Mouse (Mus musculus) midbrain, postnatal 0 days (tissue): Measurements from ENCODE around the gene Olfr568. TPM values are rescaled to one million over a fixed set of nuclear protein-coding genes. Genes with fewer than 3 reads are reported as not detected.

Experiments used
- ATAC-seq: fragments of 200-750 bp; cut with Nextera tagmentation; 2 replicates; pipeline ENCODE4 v1.8.0; 2017; ENCODE audit warnings: moderate number of reproducible peaks, mild to moderate bottlenecking, moderate TSS enrichment, moderate library complexity; ENCODE audit not compliant: low FRiP score
- DNase-seq: peaks from one replicate; pipeline ENCODE4 v3.0.0-alpha.2; 2015; ENCODE audit warnings: low spot score
- H3K27ac ChIP-seq: fragments of 300-500 bp; sonication (generic); 2 replicates; pipeline ENCODE4 v1.5.1; 2014; ENCODE audit warnings: low read depth, mild to moderate bottlenecking, low read length, mixed read lengths
- H3K27me3 ChIP-seq: fragments of 300-500 bp; sonication (generic); 2 replicates; pipeline ENCODE4 v1.6.1; 2014; ENCODE audit warnings: low read length, control low read depth, mixed read lengths; ENCODE audit not compliant: insufficient read depth
- H3K36me3 ChIP-seq: fragments of 300-500 bp; sonication (generic); 2 replicates; pipeline ENCODE4 v1.6.1; 2014; ENCODE audit warnings: low read length, control low read depth, mixed read lengths; ENCODE audit not compliant: insufficient read depth
- H3K4me1 ChIP-seq: fragments of 300-500 bp; sonication (generic); 2 replicates; pipeline ENCODE4 v1.6.1; 2014; ENCODE audit warnings: mild to moderate bottlenecking, control low read depth, antibody characterized with exemption, low read length, mixed read lengths; ENCODE audit not compliant: insufficient read depth
- H3K4me2 ChIP-seq: fragments of 300-500 bp; sonication (generic); 2 replicates; pipeline ENCODE4 v1.6.1; 2014; ENCODE audit warnings: low read depth, mild to moderate bottlenecking, low read length, mixed read lengths; ENCODE audit not compliant: poor library complexity, severe bottlenecking
- H3K4me3 ChIP-seq: fragments of 300-500 bp; sonication (generic); 2 replicates; pipeline ENCODE4 v1.5.1; 2014; ENCODE audit warnings: low read depth, mild to moderate bottlenecking, low read length, moderate library complexity
- H3K9ac ChIP-seq: fragments of 300-500 bp; sonication (generic); replicated peaks from 2 replicates; pipeline ENCODE4 v1.6.1; 2014; ENCODE audit warnings: mild to moderate bottlenecking, low read length, moderate library complexity, mixed read lengths; ENCODE audit not compliant: poor library complexity, severe bottlenecking
- H3K9me3 ChIP-seq: fragments of 300-500 bp; sonication (generic); 2 replicates; pipeline ENCODE4 v1.6.1; 2016; ENCODE audit warnings: low read length, control low read depth
- CTCF ChIP-seq: IDR thresholded peaks from 2 replicates; pipeline ENCODE4 v1.5.1; 2016; ENCODE audit warnings: antibody characterized with exemption, mild to moderate bottlenecking
- WGBS: fragments of 180-500 bp; shearing (Covaris S2); extraction: QIAGEN DNeasy Blood & Tissue Kit; methylation state at CpG from one replicate; pipeline ENCODE4 v1.1.7; 2014; 5-methylcytosine and 5-hydroxymethylcytosine counted together
- polyA plus RNA-seq: library from polyadenylated mRNA; unstranded; fragments of >200 nt; fragmentation: Nextera tagmentation; extraction: Ambion mirVana; gene quantifications from 2 replicates; pipeline ENCODE4 v1.2.1, GENCODE M21; 2015
- total RNA-seq: library from RNA; depleted of rRNA; stranded (reverse); fragments of >200 nt; gene quantifications from 2 replicates; pipeline ENCODE4 v1.2.3, GENCODE M21; 2014; rRNA removed

Gene Olfr568
- total and polyA plus RNA-seq, 2 experiments from 2014 or later: not detected

DNA sequence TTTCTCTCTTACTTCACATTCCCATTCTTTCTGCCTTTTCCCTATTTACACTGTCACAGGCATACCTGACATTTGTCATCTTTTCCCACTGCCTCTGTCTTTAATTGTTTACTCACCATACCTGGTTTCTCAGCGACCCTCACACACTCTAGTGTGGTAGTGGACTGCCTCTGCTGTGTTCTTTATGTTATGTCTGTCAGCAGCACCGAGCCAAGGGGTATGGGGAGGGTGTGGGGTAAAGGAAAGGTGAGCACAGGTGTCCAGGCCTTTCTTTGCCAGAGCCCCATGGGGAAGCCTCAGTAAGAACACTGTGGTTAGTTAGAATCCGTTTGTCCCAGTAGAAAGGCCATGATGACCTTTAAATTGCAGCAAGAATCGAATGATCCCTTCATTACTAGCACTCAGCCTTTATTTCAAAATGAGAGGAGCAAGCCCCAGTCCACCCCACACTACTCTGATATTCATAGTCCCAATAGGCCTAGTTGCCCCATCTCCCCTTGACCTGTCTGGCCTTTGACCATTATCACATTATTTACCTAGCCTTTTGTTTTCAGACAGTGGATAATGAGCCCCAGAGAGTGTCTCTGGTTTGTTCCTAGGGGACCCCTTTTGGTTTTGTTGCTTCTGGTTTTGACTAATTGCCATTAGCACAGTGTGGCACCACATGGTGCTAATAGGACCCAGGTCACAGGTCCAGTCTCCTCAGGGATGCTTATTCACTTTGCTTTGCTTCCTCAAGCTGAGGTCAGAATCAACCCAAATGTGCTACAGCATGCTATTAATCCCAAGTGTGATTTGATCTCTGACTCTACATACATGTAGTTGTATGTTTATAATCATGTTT is 40.3 kb downstream of the Olfr568 start, which contains the start of gene Olfr571:
TSS of gene Olfr571 (minus strand) at position 505 of the 844 bp plus-strand sequence.
- Histone ChIP-seq H3K9ac (no peak within 1 kb of the TSS), H3K4me2 (no peak within 1 kb of the TSS), H3K27ac (no peak within 1 kb of the TSS), H3K36me3 (no peaks in the 10 kb centered on the region), H3K9me3 (no peaks in the 10 kb centered on the region), H3K4me1 (no peaks in the 10 kb centered on the region), H3K27me3 (no peaks in the 10 kb centered on the region), H3K4me3 (no peak within 1 kb of the TSS)
- DNase-seq (no peak), ATAC-seq (no peak)
- WGBS: 59% methylated on average over 4 of the region's 4 CpGs
- no peak for TF ChIP-seq CTCF

GRCm38 (mm10) chr7:102919632-102920031 is 42.7 kb downstream of the Olfr568 start:
- Histone ChIP-seq H3K4me3 (no peak overlapping the region), H3K4me1 (no peaks in the 10 kb centered on the region), H3K36me3 (no peaks in the 10 kb centered on the region), H3K9ac (no peak overlapping the region), H3K27ac (no peak overlapping the region), H3K4me2 (no peak overlapping the region), H3K9me3 (no peaks in the 10 kb centered on the region), H3K27me3 (no peaks in the 10 kb centered on the region)
- DNase-seq: peak; percentile 76
- peak; percentile 82 for TF ChIP-seq CTCF
- 13% methylated on average over 1 of the region's 1 CpGs for WGBS
- ATAC-seq: no peak

DNA sequence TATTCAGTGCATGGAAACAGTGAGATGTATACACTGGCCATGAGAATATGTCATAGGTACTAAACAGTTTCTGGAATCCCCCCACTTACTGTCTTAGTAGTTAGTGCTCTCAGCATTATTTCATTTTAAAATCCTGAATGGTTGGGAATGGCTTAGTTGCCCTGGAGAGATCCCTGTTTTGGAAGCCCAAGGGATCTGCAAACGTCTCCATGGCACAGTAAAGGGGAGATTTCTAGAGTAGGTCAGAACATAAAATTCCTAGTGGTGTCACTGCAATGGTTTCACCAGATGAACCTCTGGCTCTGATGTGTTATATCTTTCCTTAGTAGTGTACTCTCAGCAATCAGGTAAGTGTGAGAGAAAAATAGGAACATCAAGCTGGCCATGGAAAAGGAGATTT is 47.2 kb downstream of the Olfr568 start, which contains the start of gene Olfr572:
TSS of gene Olfr572 (plus strand) at position 301 of the 400 bp plus-strand sequence.
- Histone ChIP-seq H3K9me3 (no peaks in the 10 kb centered on the region), H3K27ac (no peak within 1 kb of the TSS), H3K9ac (no peak within 1 kb of the TSS), H3K27me3 (no peaks in the 10 kb centered on the region), H3K4me2 (no peak within 1 kb of the TSS), H3K36me3 (no peaks in the 10 kb centered on the region), H3K4me3 (no peak within 1 kb of the TSS), H3K4me1 (no peaks in the 10 kb centered on the region)
- DNase-seq (no peak), ATAC-seq (no peak)
- no peak for TF ChIP-seq CTCF
- 63% methylated on average over 1 of the region's 1 CpGs for whole genome bisulfite sequencing

DNA sequence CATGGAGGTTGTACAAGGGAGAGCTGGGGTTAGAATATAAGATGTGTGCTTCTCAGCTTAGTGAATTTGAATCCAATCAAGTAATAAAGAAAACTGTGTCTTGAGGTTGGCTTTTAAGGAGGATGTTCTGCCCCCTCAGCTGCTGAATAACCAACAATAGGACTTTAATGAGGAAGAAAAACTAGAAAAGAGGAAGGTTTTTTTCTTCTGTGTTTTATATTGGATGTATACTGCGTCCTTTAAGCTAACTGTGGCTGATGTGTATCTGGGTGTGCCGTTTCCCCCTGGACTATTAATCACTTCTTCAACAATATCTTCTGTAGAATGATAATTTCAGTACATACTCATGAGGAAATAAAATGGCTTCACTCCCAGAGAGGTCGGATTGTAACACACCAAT is 50.2 kb downstream of the Olfr568 start:
- no peak for TF ChIP-seq CTCF
- no peak overlapping the region for H3K4me3 ChIP-seq
- 73% methylated on average over 3 of the region's 3 CpGs for WGBS
- H3K9me3 ChIP-seq: no peaks in the 10 kb centered on the region
- no peaks in the 10 kb centered on the region for H3K27me3 ChIP-seq
- no peak overlapping the region for H3K9ac ChIP-seq
- ATAC-seq (no peak), DNase-seq (no peak)
- no peaks in the 10 kb centered on the region for H3K4me1 ChIP-seq
- no peak overlapping the region for H3K4me2 ChIP-seq
- H3K27ac ChIP-seq: no peak overlapping the region
- no peaks in the 10 kb centered on the region for H3K36me3 ChIP-seq

Other genes with a start within 250 kb of the Olfr568 start
- gene Olfr554, start 238.7 kb upstream of the Olfr568 start, total RNA-seq: not detected in 2 replicates
- not detected in 2 replicates for gene Olfr554, start 238.7 kb upstream of the Olfr568 start, polyA plus RNA-seq
- not detected in 2 replicates for gene Olfr555, start 218.3 kb upstream of the Olfr568 start, total RNA-seq
- gene Olfr555, start 218.3 kb upstream of the Olfr568 start, polyA plus RNA-seq: not detected in 2 replicates
- not detected in 2 replicates for gene Olfr556, start 212.2 kb upstream of the Olfr568 start, total RNA-seq
- gene Olfr556, start 212.2 kb upstream of the Olfr568 start, polyA plus RNA-seq: not detected in 2 replicates
- 6.9 and 7.1 TPM in 2 replicates for gene Trim68, start 189.8 kb upstream of the Olfr568 start, total RNA-seq
- gene Trim68, start 189.8 kb upstream of the Olfr568 start, polyA plus RNA-seq: 4.9 and 5.7 TPM in 2 replicates
- gene Olfr557, start 181.2 kb upstream of the Olfr568 start, total RNA-seq: not detected in 2 replicates
- gene Olfr557, start 181.2 kb upstream of the Olfr568 start, polyA plus RNA-seq: not detected in 2 replicates
- gene Olfr558, start 174.9 kb upstream of the Olfr568 start, total RNA-seq: 0.05 and 0.16 TPM in 2 replicates
- gene Olfr558, start 174.9 kb upstream of the Olfr568 start, polyA plus RNA-seq: not detected in 2 replicates
- not detected in 2 replicates for gene Olfr33, start 158.1 kb upstream of the Olfr568 start, total RNA-seq
- gene Olfr33, start 158.1 kb upstream of the Olfr568 start, polyA plus RNA-seq: not detected in 2 replicates
- gene Olfr559, start 149.6 kb upstream of the Olfr568 start, total RNA-seq: not detected in 2 replicates
- gene Olfr559, start 149.6 kb upstream of the Olfr568 start, polyA plus RNA-seq: not detected in 2 replicates
- gene Olfr560, start 117.8 kb upstream of the Olfr568 start, total RNA-seq: not detected in 2 replicates
- gene Olfr560, start 117.8 kb upstream of the Olfr568 start, polyA plus RNA-seq: not detected in 2 replicates
- not detected in 2 replicates for gene Olfr78, start 117.7 kb upstream of the Olfr568 start, total RNA-seq
- gene Olfr78, start 117.7 kb upstream of the Olfr568 start, polyA plus RNA-seq: 0.09 and 0.10 TPM in 2 replicates
- not detected in 2 replicates for gene Olfr561, start 105.9 kb upstream of the Olfr568 start, total RNA-seq
- gene Olfr561, start 105.9 kb upstream of the Olfr568 start, polyA plus RNA-seq: 0.06 TPM in 1 of 2 replicates, not detected in the other
- gene Olfr564, start 73.6 kb upstream of the Olfr568 start, total RNA-seq: not detected in 2 replicates
- gene Olfr564, start 73.6 kb upstream of the Olfr568 start, polyA plus RNA-seq: not detected in 2 replicates
- not detected in 2 replicates for gene Olfr566, start 18.4 kb upstream of the Olfr568 start, total RNA-seq
- not detected in 2 replicates for gene Olfr566, start 18.4 kb upstream of the Olfr568 start, polyA plus RNA-seq
- not detected in 2 replicates for gene Olfr569, start 13.8 kb downstream of the Olfr568 start, total RNA-seq
- not detected in 2 replicates for gene Olfr569, start 13.8 kb downstream of the Olfr568 start, polyA plus RNA-seq
- gene Olfr570, start 17.5 kb downstream of the Olfr568 start, total RNA-seq: not detected in 2 replicates
- not detected in 2 replicates for gene Olfr570, start 17.5 kb downstream of the Olfr568 start, polyA plus RNA-seq
- gene Olfr571, start 40.4 kb downstream of the Olfr568 start, total RNA-seq: not detected in 2 replicates
- not detected in 2 replicates for gene Olfr571, start 40.4 kb downstream of the Olfr568 start, polyA plus RNA-seq
- gene Olfr572, start 47.3 kb downstream of the Olfr568 start, total RNA-seq: not detected in 2 replicates
- gene Olfr572, start 47.3 kb downstream of the Olfr568 start, polyA plus RNA-seq: not detected in 2 replicates
- gene Olfr573-ps1, start 65.5 kb downstream of the Olfr568 start, total RNA-seq: not detected in 2 replicates
- gene Olfr573-ps1, start 65.5 kb downstream of the Olfr568 start, polyA plus RNA-seq: not detected in 2 replicates
- not detected in 2 replicates for gene Olfr574, start 71.3 kb downstream of the Olfr568 start, total RNA-seq
- gene Olfr574, start 71.3 kb downstream of the Olfr568 start, polyA plus RNA-seq: not detected in 2 replicates
- not detected in 2 replicates for gene Olfr575, start 81.7 kb downstream of the Olfr568 start, total RNA-seq
- not detected in 2 replicates for gene Olfr575, start 81.7 kb downstream of the Olfr568 start, polyA plus RNA-seq
- gene Olfr576, start 85.5 kb downstream of the Olfr568 start, total RNA-seq: not detected in 2 replicates
- gene Olfr576, start 85.5 kb downstream of the Olfr568 start, polyA plus RNA-seq: not detected in 2 replicates
- not detected in 2 replicates for gene Olfr577, start 98.8 kb downstream of the Olfr568 start, total RNA-seq
- gene Olfr577, start 98.8 kb downstream of the Olfr568 start, polyA plus RNA-seq: not detected in 2 replicates
- gene Olfr578, start 112.2 kb downstream of the Olfr568 start, total RNA-seq: not detected in 2 replicates
- gene Olfr578, start 112.2 kb downstream of the Olfr568 start, polyA plus RNA-seq: not detected in 2 replicates
- gene Olfr582, start 160.9 kb downstream of the Olfr568 start, total RNA-seq: not detected in 2 replicates
- not detected in 2 replicates for gene Olfr582, start 160.9 kb downstream of the Olfr568 start, polyA plus RNA-seq
- gene Olfr583, start 174.2 kb downstream of the Olfr568 start, total RNA-seq: not detected in 2 replicates
- gene Olfr583, start 174.2 kb downstream of the Olfr568 start, polyA plus RNA-seq: not detected in 2 replicates
- not detected in 2 replicates for gene Olfr584, start 204.8 kb downstream of the Olfr568 start, total RNA-seq
- not detected in 2 replicates for gene Olfr584, start 204.8 kb downstream of the Olfr568 start, polyA plus RNA-seq
- gene Olfr585, start 220.6 kb downstream of the Olfr568 start, total RNA-seq: not detected in 2 replicates
- not detected in 2 replicates for gene Olfr585, start 220.6 kb downstream of the Olfr568 start, polyA plus RNA-seq
- gene Olfr586, start 248.5 kb downstream of the Olfr568 start, total RNA-seq: not detected in 2 replicates
- not detected in 2 replicates for gene Olfr586, start 248.5 kb downstream of the Olfr568 start, polyA plus RNA-seq